Mouse (Mus musculus) myocyte (in vitro differentiated cells): ENCODE measurements around the gene Hspb6.

ENCODE experiments used
- CEBPB ChIP-seq: IDR thresholded peaks from 2 replicates; pipeline ENCODE4 v1.6.1; 2011; ENCODE audit warnings: mild to moderate bottlenecking, moderate library complexity; ENCODE audit not compliant: poor library complexity, insufficient read depth, severe bottlenecking
- MAX ChIP-seq: IDR thresholded peaks from one replicate; pipeline ENCODE4 v1.6.1; 2011; ENCODE audit warnings: low read depth, mild to moderate bottlenecking, control low read depth
- POLR2A ChIP-seq: IDR thresholded peaks from one replicate; pipeline ENCODE4 v1.6.1; 2011; ENCODE audit warnings: low read depth, mild to moderate bottlenecking, control low read depth, moderate library complexity; ENCODE audit not compliant: insufficient read length
- POLR2AphosphoS2 ChIP-seq: IDR thresholded peaks from one replicate; pipeline ENCODE4 v1.6.1; 2011; ENCODE audit warnings: low read depth, control low read depth; ENCODE audit not compliant: insufficient read length

GRCm38 (mm10) chr7:30591605-30591951 is 39.6 kb downstream of the Hspb6 start:
- TF ChIP-seq MAX (no peak), POLR2A (no peak), POLR2AphosphoS2 (no peak), CEBPB (no peak)
